Mouse (Mus musculus) adrenal gland, adult 18-20 months (tissue): ENCODE measurements around the gene Rbfox3. TPM values are rescaled to one million over a fixed set of nuclear protein-coding genes. Genes with fewer than 3 reads are reported as not detected.

Source experiments
- DNase-seq, 2 experiments: peaks; one replicate each; pipeline ENCODE4 v3.0.0; 2021 to 2022; ENCODE audit warnings: low spot score in 2 of 2
- long read RNA-seq, 2 experiments: library from polyadenylated mRNA; stranded (forward); transcript quantifications; one replicate each; pipeline ENCODE4 v2.0.0; 2021
- total RNA-seq, 2 experiments: library from RNA; stranded (reverse); gene quantifications; 1 replicate in 1 of 2; 2 replicates in 1 of 2; pipeline ENCODE4 v1.2.3; 2021

Rbfox3 gene
- total RNA-seq: 1 to 10 TPM; 3.7 to 5.0 TPM
- long read RNA-seq, experiment 1, partial matches to known transcripts: 3 of 6 reads
- long read RNA-seq, experiment 1, other reads (novel, unspliced or antisense): 3 of 6 reads
- long read RNA-seq, experiment 2, partial matches to known transcripts: 1 of 14 reads
- long read RNA-seq, experiment 2, other reads (novel, unspliced or antisense): 13 of 14 reads

DNA sequence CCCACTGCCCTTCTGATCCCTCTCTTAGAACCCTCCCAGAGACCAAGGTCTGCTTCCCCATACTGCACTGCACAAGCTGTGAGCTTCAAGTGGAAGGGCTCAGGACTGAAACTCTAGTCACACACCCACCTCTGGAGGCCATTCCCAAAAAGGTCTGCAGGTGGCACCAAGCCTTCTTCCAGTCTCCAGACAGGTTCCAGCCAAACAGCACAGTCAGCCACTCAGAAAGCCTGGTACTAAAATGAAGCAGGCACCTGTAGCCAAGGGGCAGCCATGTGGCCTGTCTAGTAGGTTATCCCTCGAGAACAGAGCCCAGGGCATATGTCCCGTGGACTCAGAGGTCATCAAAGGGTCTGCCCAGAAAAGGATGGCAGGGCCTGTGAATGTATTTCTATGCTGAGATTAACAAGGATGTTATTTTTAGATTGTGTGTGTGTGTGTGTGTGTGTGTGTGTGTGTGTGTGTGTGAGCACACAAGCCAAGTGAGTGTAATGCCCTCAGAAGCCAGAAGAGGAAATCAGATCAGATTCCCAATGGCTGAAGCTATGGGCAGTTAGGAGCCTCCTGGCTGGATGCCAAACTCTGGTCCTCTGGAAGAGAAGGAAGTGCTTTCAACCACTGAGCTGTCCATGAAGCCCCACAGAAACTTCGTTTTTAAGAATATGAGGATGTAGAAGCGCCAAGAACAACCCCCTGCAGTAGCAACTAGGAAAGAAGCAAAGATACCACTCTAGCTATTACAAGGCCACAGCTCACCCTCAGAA lies at the start of gene Rbfox3:
Rbfox3 (minus strand) TSS at position 291 of the 764 bp plus-strand sequence.
- no peak for DNase-seq

DNA sequence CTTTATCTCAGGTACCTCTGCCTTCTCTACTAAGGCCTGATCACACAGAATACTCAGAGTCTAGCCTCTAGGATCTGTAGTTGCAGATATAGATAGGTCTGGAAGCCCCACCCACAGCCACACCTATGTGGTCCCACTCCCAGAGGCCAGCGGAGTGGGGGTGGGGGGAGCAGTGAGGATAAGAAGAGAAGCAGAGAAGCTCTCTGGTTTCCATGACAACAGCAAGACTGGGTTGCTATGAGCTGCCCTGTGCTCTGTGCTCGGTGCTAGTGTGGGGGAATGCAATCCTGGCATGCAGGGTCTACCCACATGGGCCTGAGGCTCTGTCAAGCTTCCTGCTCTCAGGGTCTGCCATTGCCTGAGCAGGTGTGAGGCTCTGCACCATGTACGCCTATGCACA lies 49.3 kb upstream of the Rbfox3 start:
- no peak for DNase-seq

DNA sequence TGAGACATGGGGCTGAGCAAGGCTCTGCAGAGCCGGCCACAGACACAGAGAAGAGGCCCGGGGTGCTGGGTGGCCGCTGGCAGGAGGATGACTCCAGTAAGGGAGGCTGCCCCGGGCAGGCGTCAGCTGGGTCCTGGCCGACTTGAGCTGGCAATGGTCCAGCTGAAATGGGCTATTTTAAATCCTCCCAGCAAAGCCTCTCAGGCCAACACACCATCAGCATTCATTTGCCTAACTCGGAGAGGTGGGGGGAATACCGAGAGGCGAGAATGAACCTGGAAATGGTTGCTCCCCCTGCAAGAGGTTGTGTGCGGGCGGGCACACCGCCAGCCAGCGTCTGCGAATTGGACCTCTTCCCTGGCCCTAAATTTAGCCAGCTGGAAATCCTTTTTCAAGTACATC lies 45.7 kb upstream of the Rbfox3 start:
- no peak for DNase-seq

DNA sequence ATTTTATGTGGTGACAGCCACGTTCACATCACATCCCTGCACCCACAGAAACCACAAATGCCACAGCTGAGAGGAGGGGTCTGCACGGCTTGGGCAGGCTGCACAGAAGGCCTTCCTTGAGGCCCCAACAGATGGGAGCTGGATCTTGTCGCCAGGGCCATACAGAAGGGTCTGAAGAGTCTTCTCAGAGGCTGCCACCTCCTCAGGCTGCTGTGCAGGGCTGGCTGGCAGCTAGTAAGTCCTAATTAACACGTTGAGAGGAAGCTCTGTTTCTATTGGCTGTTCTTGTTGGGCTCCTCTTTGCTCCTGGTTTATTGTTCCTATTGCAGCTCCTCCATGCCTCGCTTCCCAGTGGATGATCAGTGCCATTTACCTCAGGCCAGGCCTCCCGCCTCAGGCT lies 43.6 kb upstream of the Rbfox3 start:
- DNase-seq: no peak

DNA sequence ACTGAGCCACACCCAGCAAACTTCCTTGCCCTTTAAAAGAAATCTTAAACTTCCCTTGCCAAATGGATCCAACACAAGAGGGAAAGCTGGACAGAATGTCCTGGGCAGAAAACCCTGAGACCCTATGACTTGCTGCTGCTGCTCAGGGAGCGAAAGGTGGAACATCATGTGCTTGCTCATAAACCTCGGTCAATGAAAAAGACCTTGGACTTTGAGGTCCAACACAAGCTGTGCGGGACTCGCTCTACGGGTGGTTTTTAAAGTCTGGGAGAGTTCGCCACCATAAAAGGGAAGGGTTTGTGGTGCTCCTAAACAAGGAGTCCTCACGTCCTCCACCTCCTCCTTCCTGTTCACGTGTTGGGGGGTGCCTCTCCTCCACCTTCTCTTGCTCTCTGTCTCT lies 34.5 kb upstream of the Rbfox3 start:
- no peak for DNase-seq

DNA sequence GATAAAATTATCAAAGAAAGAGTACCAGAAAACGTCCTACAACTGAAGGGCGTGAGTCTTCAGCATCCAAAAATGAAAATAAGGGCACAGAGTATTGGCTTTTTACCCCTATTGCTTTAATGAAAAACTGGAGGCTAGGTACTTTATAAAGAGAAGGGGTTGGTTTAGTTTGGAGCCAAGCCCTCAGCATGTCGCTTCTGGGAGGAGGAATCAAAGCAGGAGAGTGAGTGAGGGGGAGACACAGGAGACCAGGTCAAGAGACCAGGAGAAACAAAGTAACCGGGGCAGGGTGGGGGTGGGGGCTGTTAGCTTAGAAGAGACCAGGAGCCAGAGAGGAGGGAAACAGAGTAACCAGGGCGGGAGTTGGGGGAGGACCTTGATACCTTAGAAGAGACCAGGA lies 29.9 kb upstream of the Rbfox3 start:
- no peak for DNase-seq

DNA sequence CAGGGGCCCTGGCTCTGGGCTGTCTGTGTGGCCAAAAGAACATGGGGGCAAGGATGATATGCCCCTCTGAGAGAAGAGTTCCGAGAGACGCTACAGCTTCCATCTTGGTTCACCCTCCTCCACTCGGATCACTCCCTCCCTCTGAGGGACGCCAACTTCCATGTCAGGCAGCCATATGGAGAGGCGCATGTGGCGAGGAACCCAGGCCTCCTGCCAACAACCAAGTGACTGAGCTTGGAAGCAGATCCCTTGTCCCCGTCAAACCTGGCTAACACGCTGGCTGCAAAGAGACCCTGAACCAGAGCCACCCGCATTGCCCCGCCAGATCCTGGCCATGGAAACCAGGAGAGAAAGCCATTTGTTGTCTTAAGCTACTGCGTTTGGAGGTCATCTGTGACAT lies 29.1 kb upstream of the Rbfox3 start:
- no peak for DNase-seq

DNA sequence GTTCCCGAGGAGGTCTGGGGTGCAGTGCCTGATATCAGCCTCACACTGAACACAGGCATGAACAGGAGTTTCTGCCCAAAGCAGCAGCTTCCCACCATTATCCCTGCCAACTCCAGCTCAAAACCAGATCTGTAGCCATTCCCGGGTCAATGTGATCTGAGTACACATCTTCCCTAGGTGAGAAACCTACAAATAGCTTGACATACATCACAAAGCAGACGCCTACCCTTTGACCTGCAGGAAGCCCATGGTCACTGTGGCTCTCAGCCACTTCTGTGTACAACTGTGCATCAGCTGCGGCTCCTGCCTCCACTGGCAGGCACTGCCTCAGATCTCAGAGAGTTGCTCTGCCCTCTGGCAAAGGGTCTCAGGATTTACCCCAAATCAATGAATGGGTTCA lies 28.3 kb upstream of the Rbfox3 start:
- DNase-seq: no peak

DNA sequence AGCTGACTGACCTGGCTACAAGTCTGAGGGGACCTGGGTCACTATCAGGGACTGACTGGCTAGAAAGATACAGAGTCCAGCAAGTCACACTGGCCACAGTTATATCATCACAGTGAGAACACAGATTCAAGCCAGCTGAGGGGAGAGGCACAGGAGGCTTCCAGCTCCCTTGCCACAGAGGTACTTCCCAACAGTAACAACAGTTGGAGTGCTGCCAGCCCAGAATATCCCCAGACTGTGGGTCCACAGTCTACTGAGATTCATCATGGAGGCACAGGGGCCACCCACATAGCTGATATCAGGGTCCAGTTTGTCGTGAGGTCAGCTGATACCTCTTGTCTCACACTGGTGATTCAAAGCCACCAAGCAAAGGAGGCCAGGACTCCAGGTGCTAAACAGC lies 23.5 kb upstream of the Rbfox3 start:
- no peak for DNase-seq

DNA sequence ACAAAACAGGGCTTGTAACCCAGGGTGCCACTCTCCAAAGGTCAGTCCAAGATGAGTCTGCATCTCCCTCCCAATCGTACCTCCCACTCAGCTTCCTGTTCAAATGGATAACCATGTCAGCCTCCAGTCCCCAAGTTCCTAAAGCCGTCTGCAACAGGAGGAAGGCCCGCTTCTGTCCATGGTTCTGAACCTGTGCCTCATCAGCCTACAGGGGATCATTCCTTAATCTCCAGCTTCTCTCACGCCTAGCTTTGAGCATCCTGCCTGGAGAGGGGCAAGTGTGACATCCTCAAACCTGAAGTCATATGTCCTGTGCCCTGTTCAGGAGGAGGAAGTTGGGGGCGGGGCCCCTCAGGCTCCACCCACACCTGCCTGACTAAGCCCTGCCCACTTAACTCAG lies 15.7 kb upstream of the Rbfox3 start:
- no peak for DNase-seq

DNA sequence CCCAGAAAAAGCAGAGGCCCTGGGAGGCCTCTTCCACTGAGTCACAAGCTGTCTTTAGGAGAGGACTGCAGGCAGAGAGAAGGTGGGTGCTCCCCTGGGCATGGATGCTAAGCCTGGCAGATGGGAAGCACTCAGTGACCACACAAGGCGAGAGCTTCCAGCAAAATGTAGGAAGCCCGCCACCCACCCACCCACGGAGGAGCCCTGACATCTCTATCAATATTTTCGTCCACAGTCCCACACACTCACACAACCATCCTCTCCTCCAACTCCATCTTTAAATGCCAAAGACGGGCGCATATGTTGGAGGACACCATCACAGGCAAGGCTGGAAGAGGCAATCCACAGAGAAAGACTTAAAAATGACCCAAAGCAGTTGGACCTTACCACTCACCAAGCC lies 10.5 kb upstream of the Rbfox3 start:
- no peak for DNase-seq

DNA sequence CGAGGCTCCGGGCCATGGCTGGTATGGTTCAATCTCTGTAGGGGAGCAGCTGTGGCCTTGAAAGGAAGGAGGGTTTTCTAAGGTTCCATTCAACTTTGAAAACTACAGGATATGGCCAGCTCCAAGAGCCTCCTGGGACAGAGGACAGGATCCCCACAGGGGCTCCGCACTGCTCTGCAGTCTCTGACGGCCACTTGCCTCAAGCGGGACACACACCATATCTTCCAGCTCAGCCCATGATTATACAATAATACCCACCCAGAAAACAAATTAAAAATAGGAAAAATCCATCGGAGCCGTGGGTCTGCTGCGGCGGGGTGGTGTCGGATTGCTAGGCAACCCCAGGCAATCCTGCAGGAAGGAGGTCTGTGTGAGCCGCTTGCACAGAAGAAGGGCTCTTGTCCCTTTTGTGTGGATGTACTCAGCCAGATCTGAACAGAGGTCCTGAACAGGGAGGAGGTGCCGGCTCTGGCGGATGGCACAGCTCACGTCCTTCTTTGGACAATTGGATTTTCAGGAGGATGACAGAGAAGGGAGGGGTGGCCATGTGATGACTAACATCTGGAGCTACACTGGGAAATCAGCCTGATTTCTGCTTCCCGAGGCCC lies 5.1 kb upstream of the Rbfox3 start:
- no peak for DNase-seq

DNA sequence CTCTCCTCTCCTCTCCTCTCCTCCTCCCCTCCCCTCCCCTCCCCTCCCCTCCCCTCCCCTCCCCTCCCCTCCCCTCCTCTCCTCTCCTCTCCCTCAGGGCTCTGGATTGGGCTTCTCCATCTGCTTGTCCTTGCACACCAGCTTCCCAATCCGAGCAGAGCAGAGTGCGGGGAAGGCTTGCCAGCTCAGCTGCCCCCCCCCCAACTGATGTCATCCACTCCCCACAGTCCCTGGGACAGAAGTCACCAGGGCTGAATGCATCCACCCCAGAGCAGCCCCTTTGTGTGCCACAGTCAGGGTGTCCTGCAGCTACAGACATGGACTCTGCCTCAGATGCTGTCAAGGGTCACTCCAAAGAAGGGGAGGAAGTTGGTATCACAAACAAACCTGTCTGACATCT lies 4.5 kb upstream of the Rbfox3 start:
- no peak for DNase-seq

DNA sequence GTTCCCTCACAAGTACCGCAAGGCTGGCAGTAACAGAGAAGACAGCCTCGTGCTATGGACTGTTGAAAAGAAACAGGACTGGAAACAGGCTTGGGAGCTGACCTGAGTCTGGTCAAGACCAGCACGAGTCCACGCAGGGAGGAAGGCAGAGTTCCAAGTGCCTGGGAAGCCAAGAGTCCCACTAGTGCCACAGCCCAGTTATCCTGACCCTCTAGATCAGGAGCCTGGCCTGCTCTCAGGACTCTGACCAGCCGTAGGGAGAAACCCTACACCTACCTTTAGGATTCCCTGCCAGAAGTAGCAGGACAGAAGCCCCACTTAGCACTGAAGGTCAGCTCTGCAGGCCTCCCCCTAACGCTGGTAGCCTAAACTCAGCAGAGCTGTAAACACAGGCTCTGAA lies 1.3 kb upstream of the Rbfox3 start:
- no peak for DNase-seq

DNA sequence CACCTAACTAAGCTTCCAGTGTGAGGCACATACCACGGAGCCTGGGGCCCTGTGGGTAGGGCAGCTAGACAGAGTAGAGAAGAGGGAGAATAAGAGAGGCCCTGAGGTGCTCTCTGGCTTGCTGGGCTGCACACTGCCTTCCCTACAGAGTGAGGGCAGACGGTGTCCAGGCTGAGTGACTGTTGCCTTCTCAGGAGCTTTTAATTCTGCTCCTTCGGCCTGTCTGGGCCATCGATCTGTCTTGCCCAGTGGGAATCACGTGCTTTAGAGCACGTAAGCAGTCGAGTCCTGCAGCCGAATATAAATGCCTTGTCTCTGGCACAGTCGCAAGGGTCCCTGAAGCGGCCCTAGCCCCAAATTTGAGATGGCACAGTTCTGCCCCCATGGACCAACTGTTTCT lies 641 bp downstream of the Rbfox3 start:
- no peak for DNase-seq

DNA sequence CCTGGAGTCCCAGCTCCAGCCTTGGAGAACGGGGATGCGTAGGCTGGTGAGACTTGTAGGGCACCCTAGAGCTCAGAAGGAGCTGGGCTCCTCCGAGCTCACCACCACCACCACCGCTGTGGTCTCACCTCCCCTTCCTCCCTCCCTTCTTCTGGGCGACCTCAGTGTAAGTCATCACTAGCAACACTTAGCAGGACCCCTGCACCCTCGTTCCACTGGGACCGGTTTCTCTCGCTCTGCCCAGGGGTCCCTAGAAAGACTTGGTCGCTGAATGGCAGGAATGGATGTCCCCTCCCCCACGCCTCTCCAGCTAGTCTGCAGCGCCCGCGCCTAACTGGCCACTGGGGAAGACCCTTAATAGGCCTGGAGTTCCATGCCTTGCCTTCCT lies 1.6 kb downstream of the Rbfox3 start:
- DNase-seq: no peak

DNA sequence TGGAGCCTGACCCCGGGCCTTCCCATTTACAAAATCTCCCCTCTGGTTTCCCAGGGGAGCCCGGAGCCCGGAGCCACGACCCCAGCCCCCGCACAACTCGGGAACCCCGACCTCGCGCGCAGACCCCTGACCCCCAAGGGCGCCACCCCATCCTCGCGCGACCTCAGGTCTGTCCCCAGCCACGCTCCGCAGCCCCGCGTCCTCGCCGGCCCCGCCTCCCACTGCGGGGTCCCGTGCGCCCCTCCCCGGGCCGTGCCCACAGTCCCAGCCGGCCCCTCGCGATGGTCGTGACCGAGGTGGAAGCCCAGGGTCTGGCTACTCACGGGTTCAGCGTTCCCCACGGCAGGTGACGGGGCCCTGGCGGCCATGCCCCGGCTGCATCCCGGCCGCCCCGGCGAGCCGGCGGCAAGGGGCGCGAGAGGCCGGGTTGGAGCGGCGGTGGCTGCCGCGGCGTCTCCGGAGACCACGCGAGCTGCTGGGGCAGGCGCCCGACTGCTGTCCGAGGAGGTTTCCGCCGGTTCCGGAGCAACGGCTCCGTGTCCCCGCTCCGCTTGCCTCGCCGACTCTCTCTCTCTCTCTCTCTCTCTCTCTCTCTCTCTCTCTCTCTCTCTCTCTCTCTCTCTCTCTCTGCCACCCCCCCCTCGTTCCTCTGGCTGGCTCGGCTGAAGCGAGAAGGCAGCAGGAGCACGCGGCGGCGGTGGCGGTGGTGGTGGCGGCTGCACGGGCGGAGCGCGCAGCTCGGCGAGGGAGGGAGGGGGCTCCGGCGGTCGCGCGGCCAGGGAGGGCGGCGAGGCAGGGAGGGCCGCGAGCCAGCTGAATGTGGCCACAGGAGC lies 2.2 kb downstream of the Rbfox3 start:
- DNase-seq: no peak

DNA sequence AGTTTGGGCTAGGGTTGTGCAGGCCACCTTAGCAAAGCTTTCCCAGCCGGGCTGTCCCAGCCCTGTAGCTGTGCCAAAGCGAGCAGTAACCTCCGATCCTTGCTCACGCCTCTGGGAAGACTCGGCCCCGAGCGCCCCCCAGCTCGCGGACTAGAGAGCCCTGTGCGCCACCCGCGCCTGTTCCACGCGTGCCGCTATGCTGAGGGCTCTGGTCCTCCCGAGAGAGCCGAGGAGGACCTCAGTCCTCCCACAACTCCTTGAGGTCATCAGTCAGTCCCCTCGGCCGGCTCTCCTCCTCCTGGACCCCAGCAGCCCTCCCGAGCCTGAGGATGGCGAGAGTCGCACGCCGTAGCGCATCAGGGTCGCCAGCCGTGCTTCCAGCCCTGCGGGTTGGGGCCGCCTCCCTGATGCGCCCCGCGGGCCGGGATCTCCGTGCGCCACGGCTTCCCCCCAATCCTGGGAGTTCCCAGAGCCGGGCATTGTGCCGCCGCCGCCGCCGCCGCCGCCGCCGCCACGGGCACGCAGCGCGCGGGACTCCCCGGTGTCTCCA lies 2.9 kb downstream of the Rbfox3 start:
- no peak for DNase-seq

DNA sequence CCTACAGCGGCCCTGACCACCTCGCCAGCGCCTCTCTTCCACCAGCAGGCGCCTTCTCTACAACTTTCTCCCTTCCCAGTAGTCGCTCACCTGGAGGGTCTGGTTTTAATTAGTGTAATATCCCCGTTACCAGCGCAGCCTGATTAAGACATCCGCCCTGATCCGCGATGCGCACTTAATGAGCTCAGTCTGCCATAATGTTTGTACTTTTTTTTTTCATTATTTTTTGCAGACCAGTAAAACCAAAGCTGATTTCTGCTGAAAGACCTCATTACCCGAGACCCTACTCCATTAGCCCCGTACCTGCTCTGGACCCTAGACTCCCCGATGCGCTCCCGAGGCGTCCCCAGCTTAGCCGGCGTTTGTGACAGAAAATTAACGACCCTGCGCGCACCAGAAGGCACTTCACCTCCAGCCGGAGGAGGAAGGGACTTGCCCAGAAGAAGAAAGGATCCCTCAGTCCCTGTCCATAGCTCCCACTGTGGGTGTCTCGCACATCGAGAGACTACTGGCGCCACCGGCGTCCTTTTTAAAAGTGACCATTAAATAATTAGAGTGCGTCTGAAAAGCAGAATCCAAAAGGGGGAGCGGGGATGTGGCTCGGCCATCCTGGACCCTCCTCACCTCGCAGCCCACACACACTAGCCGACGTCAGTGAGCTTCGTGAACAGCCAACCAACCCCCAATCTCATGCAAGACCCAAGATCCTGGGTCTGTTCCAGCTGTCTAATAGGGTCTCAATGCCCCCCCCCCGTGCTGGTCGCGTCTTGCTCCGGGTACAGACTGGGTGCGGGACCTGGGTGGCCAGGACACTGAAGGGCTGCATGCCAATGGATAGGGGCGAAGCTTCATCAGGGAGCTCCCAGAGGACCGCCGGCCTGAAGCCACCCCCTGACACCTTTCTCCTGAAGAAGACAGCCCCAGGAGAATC lies 3.7 kb downstream of the Rbfox3 start:
- DNase-seq: no peak

DNA sequence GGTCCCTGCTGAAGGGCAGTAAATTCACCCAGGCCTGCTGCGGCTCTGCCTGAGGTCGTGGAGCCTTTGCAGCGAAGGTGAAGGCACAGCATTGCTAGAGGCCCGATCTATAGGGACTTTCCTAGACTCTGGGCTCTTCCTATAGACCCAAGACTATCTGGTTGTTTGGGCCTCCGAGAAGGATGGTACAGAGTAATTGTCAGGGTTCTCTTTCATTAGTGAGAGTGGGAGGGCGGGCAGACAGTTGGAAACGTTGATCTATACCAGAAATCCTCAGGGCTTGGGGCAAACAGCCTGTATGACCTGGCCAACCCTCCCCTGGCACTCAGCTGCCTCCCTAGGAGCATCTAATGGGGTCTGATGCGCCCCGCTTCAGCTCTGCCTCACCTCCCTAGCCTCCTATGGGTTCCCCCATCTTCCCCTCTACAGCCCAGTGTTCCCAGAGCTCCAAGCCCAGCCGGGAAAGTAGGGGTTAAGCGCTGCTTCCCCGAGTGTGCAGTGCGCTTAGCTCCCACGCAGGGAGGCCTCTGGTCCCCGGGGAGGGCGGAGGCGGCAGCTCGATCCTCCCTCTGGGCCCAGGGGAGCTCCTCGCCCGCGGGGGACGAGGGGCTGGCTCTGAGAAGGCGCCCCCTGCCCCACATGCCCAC lies 4.5 kb downstream of the Rbfox3 start:
- no peak for DNase-seq
